Mouse (Mus musculus) c-Kit-positive CD71-positive TER-119-negative erythroid progenitor cells, embryonic 14.5 days (primary cell): Measurements from ENCODE around the gene Arhgap4.

Source experiments
- DNase-seq: peaks from one replicate; pipeline ENCODE4 v3.0.0-alpha.2; 2013; ENCODE audit warnings: low read depth

Gene Arhgap4

DNA sequence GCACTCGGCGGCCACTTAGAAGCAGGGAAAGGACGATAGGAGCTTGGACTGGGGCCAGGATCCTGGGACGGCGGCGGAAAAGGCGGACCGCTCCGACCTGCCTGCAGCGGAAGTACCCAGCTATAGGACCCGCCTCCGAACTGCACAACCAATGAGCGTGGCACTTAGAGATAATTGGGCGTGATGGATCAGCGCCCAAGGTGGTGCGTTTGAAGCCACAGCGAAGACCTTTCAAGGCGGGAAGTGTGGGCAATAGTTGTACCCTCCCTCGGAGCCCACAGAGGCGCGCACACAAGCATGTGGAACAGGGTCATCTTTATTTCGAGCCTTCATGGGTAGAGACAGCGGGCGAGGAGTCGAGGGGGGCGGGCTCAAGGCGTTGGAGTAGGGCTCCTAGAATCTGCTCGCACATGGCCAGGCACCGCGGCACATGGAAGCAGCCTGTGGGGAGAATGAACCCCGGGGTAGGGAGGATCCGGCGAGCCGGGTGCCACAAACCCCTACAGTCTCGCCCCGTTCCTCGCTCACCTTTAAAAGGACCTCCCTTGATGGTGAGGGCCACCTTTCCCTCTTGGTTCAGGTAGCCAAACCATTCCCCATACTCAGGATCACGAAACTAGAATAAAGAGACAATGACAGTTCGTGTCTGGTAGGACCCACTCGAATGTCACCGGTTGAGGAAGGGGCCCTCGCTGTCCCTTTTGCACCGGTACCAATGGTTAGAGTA lies at the start of gene Arhgap4, which contains the start of gene Naa10:
Gene Arhgap4, minus strand, starts transcription at position 48 of the 727 bp plus-strand sequence.
Gene Naa10, minus strand, starts transcription at position 122 of the 727 bp plus-strand sequence.
- peak; percentile 81 for DNase-seq

DNA sequence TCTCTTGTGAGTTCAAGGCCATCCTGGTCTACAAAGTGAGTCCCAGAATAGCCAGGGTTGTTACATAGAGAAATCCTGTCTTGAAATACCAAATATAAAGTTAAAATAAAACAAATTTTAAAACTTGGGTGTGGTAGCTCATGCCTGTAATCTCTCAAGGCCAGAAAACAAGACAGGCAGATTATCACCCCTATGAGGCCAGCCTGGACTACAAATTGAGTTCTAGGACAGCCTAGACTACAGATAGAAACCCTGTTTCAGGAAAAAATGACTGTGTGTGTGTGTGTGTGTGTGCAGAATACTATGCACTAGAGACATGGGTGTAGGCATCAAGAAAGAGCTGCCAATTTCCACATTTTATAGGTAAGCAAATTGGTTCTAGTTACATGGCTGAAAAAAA lies 49.1 kb upstream of the Arhgap4 start:
- no peak for DNase-seq

DNA sequence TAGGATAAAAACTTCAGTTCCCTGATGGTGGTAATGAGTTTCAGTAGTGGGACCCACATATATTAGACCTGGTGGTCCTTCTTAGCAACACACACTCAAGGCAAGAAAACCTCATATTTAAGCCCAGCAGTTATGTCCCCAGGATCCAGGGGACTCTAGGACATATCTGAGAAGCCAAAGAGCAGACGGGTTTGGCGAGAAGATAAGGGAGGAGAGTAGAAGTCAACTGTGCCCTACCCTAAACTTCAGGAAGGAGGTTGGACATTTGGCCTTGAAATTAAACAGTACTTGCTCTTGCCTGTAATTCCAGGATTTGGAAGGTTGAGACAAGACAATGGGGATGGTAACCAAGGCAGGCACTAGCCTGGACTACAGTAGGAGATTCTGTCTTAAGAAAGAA lies 48.1 kb upstream of the Arhgap4 start:
- peak; percentile 65 for DNase-seq

DNA sequence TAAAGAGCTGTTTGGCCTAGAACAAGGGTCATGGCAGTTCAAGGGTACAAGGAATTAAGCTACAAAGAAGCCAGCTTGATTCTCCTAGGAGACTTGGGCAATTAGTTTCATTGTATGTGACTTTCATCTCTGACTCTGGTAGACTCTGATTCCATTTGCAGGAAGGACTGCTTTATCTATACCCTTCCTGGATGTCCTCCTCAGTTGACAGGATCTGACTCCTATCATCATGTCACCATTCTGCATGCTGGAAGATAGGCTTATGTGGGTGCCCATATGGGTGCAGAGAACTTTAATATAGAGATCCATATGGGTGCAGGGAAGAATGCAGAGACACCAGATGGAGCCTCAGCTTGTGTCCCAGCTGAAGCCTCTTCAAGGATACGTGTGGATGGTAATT lies 47.5 kb upstream of the Arhgap4 start:
- DNase-seq, result peak; percentile 33

DNA sequence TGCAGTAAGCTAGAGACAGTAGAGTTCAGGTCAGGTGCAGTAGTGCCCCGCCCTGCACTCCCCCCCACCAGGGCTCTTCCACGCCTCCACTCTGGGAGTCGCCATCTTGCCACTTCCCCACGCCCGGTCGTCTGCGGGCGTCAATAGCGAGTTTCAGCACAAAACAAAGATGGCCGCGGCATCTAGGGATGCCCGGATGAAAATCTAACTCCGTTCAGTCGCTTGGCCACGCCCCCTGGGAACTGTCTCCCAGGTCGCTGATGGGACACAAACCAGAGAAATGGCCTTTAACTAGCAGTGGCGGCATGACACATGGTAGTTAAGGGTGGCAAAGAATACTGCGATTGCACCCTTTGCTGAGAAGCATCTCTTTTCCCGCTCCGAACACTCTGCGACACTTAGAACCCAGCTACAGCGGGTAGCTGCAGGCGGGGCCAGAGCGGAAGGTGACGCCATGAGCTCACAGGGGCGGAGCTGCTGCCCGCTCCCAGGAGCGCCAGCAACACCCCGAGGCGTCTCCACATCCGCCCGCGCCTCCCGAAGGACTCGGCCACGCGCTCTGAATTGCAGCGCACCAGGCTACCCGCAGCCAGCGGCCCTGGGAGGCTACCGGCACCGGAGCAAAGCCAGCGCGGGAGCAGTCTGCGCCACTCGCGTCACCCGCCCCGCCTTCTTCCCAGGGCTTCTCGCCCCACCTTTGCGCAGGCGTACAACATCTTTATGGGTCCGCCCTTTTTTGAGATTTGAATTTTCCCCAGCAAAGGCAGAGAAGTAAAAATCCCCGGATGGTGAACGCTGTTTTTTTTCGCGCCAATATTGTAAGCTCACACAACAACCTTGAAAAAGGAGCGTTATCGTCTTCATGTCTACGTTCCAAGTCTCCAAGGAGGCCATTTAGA lies 45.8 kb upstream of the Arhgap4 start:
- peak; percentile 76 for DNase-seq

DNA sequence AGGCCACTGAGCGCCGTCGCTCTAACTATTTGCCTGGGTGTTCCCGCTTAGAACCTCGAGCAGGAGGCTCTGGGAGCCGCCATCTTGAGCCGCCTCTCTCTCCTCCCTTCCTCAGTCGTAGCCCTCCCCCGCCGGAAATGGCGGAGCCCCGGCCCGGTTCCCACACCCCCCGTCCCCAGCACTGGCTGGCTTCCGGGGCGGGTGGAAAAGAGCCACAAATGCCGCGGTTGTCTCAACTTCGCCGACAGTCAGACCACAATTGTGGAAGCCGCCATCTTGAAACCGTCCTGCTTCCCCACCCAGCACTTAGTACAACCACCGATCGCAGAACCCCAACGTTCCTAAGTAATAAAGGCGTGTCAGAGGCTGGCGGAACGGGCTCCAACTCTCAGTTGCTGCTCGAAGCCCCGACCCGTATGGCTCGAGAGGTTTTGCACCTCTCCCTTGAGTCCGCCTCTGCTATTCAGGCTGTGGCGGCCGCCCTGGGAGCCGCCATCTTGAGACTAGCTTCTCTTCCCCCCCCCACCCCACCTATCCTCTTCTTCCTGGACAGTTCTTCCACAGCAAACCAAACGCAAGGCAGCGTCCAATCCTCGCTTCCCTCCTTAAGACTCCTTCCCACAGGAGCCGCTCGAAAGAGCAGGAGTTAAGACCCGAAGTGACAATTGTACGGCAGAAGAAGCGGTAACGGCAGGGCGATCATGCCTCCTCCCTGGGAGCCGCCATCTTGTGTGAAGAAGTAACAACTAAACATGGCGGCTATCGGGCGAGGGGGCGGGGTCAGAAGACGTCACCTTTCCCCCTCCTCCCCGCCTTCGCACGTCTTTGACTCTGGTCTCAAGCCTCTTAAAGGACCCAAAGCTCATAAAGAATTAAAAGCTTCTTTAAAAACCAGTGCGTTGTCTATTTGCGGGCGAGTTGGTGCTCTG lies 44.8 kb upstream of the Arhgap4 start, which contains the start of gene Hcfc1:
Gene Hcfc1, minus strand, starts transcription at position 110 of the 929 bp plus-strand sequence.
- peak; percentile 56 for DNase-seq

DNA sequence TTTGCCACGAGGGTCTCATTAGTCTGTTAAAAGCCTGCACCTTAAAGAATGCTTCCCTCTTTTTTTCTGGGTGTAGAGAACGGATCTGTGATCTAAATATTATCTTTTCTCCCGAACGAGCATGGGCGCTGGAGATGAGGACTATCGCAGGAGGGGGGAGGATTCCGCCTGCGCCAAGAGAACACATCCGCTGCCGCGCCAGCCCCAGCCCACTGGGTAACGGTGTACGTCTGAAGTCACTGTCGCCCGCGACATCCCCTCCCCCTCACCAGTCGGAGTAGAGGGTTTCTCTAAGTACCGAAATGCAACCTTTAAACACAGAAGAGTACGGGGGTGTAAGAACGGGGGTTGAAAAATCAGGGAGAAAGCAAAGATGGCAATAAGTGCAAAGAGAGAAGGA lies 43.6 kb upstream of the Arhgap4 start:
- no peak for DNase-seq

DNA sequence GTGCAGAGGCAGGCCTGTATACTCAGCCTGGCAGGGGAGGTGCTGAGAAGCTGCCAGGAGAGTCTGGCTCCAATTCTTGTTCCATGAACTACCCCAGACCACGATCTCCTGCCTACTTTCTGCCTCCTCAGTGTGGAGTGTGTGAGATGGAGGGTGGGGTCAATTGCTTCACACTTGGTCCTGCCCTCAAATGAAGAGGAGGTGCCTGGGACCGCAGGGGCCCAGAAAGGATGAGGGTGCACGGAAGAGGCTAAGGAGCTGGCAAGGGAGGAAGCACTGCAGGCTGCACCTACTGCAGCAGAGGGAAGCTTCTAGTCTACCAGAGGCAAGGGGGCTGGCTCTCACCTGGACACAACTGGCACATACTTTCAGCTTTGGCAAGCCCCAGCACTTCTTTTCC lies 42.7 kb upstream of the Arhgap4 start:
- no peak for DNase-seq

DNA sequence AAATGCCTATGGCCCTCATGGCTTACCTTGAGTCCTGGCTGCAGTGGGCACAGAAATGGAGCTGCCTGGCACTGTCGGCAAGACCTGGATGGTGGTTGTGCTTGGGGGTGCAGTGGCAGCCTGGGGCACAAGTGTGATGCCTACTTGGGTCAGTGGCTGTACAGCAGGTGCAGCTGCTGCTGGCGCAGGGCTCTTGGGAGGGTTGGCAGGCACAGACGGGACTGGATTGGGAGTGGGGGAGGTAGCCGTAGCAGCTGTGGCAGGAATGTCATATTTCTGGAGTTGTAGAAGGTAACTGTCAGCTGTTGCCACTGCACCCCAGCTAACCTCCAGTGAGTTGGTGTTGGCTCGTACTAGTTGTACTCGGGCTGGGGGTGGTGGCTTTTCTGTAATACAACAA lies 33.3 kb upstream of the Arhgap4 start:
- no peak for DNase-seq

DNA sequence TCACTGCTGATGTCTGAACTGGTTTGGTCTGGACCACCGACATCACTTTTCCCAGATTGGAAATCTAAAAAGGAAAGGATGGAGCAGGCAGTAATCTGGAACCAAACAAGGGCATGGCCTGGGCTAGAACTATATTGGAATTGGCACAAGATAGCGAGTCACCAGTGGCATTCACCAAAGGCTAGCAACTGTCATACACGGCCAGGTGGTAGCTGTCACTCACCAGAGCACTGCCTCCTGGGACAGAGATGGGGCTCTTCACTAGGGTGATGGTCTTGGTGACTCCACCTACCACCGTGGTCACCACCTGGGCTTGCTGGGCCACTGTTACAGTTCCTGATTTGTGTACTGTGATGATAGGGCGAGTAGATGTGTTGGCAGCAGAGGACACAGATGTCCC lies 30.9 kb upstream of the Arhgap4 start:
- no peak for DNase-seq

DNA sequence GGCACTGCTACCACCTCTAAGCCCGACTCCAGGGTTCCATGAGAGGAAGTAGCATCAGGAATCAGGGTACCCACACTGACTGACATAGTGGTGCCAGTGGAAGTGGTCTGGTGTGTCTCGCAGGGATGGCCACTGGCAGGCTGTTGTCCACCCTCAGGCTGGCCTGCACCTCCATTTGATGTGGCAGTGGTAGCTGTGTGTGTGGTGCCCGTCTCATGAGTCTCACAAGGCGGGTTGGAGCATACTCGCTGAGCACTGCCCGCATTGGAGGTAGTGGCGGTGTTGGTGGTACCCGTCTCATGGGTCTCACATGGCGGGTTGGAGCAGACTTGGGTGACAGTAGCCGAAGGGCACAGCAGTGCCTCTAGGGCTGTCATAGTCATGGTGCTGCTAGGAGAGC lies 27.7 kb upstream of the Arhgap4 start:
- no peak for DNase-seq

DNA sequence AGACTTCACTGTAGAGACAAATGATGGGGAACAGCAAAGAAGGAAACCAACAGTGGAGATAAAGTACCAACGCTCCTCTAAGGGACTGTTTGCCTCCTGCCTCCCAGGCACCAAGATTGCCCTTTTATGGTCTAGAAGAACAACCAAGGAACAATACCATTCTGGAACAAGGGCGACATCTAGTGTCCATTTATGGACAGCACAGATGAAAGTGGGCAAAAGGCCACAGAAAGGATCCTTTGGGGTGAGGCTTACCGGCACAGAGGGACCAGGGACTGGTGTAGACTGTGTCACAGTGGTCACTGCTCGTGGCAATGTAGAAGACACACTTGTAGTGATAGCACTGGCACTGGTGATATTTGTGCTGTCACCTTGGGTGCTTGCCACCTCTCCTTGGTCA lies 27.0 kb upstream of the Arhgap4 start:
- DNase-seq, result no peak

DNA sequence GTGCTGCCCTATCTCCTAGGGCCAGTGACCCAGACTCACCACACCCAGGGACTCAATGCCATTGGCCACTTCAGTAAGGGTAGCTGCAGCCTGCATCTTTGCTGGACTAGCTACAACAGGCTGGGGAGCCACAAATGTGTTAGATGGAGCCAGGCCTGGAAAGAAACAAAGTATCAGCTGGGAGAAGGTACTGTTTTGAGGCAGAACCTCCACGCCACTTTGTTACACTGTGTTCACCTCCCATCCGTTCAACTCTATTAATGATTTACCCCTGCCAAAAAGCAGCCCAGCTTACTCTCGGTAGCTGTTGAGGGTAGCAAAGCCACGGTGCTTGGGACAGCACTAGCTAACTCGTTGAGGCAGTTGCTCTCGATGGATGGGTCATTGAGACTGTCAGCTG lies 25.2 kb upstream of the Arhgap4 start:
- no peak for DNase-seq

DNA sequence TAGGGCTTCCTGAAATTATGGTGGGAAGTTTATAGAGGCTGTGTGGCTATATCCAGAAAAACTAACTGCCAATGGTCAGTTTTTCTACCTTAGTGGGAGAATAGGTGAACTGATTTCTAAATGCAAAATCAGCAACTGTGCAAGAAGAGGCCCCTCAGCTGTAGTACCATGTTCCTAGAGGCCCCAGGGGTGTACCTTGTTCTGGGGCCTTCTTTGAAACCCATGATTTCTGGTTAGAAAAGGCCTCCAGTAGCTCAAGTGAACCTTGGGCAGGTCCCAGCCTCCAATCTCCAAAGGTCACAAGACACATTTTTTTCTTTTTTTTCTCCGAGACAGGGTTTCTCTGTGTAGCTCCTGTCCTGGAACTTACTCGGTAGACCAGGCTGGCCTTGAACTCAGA lies 20.6 kb upstream of the Arhgap4 start:
- DNase-seq, result no peak

DNA sequence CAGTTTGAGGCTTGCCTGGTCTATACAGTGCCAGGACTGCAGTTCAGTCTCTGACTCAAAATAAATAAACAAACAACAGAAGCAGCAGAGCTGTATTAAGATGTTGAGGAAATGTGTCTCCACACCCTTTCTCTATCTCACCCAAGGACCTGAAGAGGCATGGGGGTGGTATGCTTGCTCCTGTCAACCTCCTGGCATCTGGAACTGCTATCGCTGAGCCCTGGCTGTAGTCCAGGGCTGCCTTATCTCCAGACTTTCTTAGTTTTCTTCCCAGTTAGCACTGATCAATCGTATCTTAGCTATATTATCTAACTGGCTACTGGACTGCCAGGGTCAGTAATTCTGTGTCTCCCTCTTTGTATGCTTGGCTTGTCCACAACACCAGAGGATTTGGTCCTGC lies 20.2 kb upstream of the Arhgap4 start:
- no peak for DNase-seq

DNA sequence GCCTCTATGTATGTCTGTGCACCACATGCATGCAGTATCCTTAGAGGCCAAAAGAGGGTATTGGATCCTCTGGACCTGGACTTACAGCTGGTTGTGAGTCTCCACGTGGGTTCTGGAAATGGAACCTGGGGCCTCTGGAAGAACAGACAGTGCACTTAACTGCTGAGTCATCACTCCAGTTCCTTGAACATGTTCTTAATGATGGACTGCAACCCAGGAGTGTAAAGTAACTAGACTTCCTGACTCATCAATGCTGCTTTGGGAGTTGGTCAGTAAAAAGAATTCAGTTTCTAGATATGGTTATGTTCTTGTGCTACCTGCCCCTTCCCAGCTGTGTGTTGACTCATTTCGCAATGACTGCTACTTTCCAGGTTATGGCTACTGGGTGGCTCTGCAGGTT lies 10.2 kb upstream of the Arhgap4 start:
- DNase-seq, result no peak

DNA sequence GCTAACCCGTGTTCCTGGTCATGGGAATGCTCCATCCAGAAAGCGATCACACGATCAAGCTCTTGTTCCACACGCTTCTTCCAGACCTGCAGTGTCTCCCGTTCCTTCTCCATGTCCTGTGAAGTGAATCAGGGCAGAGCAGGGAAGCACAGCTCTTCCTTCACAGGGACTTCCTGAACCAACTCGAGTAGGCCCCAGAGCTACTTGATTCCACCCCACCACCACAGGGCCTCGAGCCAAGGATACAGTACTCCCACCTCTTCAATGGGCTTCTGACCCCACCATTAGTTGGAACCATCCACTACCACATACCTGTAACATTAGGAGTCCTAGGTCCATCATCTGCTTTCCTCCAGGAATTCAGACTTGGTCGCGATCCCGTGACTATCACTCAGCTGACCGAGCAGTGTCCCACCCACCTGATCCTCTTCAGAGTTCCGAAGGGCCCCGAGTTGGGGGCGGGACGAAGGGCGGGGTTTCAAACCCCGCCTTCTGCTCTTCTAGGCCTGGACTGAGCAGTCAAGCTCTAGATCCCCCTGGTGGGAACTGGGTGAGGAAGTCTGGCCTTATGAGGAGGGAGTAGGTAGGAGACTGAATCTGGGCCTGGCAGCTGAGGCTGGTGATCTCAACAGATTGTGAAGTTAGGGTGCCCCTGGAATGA lies 8.9 kb upstream of the Arhgap4 start, which contains the start of gene Renbp:
Gene Renbp, minus strand, starts transcription at position 449 of the 661 bp plus-strand sequence.
- peak; percentile 60 for DNase-seq

DNA sequence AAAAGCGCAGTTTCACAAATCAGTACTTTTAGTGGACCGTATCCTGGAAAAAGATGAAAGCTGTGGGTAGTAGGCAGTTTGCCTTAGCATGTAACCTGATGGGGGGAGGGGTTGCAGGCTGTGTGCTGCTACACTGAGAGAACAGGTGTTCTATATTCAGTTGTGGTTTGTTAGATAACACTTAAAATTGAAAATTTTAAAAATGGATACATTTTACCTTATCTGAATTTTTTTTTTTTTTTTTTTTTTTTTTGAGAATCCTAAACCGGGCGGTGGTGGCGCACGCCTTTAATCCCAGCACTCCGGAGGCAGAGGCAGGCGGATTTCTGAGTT lies 846 bp upstream of the Arhgap4 start:
- no peak for DNase-seq

DNA sequence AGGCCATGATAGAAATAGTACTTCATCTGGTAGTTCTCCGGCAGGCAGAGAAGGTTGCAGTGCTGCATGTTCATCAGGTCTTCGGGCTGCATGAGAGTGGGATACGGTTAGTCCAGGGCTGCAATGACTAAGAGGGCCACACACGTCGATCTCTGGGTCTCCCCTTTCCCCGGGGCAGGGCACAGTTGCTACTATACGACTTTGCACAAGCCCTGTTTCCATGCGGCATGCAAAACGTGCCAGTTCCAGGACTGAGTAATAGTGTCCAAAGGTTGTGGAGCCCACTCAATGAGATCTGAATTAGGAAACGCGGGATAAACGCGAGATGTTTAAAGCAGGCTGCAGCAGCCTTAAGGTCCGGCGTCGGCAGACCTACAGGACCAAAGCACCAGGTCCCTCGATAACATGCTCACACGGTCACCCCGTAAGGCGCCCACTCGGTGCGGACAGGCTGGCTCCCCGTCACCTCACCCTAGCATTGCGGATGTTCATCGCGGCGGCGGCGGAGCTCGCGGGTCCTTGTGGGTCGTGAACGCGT lies 316 bp downstream of the Arhgap4 start:
- no peak for DNase-seq

DNA sequence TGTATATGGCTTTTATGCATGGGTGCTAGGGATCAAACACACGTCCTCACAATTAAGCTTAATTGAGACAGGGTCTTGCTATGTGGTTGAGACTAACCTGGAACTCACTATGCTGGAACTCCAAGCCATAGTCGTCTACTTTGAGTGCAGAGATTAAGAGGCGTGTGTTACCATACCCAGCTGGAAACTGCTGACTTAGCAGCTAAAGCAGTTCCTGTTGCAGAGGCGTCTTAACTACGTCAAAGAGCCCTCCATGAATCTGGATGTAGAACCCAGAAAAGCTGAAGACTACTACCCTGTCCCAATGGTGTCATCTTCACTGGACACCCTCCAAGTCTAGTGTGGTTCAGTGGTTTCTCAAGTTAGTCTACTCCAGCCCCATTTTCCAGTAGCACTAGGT lies 3.0 kb downstream of the Arhgap4 start:
- DNase-seq, result no peak

DNA sequence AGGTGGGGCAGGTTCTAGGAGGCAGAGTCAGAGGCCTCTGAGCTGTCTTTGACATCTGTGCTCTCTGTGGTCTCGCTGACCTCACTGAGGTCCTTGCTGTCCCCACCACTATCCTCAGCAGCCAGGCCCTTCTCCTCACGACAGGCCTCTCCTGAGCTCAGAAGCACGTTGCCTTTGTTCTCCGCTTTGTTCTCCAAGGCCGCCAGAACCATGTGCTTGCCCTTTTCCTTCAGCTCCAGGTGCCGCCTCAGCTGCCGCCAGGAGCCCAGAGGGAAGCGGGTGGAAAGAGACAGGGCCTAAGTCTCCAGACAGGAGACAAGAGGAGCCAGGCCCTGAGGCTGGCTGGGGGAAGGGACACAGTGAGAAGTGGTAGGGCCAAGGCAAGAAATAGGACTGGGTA lies 4.7 kb downstream of the Arhgap4 start:
- DNase-seq, result no peak
